Mouse (Mus musculus) forebrain, embryonic 13.5 days (tissue): ENCODE results near the gene Arhgef7. TPM values are rescaled to one million over a fixed set of nuclear protein-coding genes. Genes with fewer than 3 reads are reported as not detected.

Experiments used
- ATAC-seq: fragments of 200-750 bp; cut with Nextera tagmentation; 2 replicates; pipeline ENCODE4 v1.8.0; 2017
- H3K27ac ChIP-seq: fragments of 300-500 bp; sonication (generic); 2 replicates; pipeline ENCODE4 v1.5.1; 2015; ENCODE audit warnings: inconsistent platforms, mild to moderate bottlenecking, moderate library complexity
- H3K27me3 ChIP-seq: fragments of 300-500 bp; sonication (generic); 2 replicates; pipeline ENCODE4 v1.6.1; 2015; ENCODE audit warnings: mild to moderate bottlenecking, inconsistent platforms
- H3K36me3 ChIP-seq: fragments of 300-500 bp; sonication (generic); 2 replicates; pipeline ENCODE4 v1.6.1; 2015; ENCODE audit warnings: mild to moderate bottlenecking, inconsistent platforms; ENCODE audit not compliant: poor library complexity, severe bottlenecking
- H3K4me1 ChIP-seq: fragments of 300-500 bp; sonication (generic); 2 replicates; pipeline ENCODE4 v1.6.1; 2015; ENCODE audit warnings: inconsistent platforms
- H3K4me2 ChIP-seq: fragments of 300-500 bp; sonication (generic); 2 replicates; pipeline ENCODE4 v1.6.1; 2015; ENCODE audit warnings: inconsistent platforms, mild to moderate bottlenecking, moderate library complexity
- H3K4me3 ChIP-seq: fragments of 300-500 bp; sonication (generic); 2 replicates; pipeline ENCODE4 v1.5.1; 2015; ENCODE audit warnings: mild to moderate bottlenecking, inconsistent platforms
- H3K9ac ChIP-seq: fragments of 300-500 bp; sonication (generic); 2 replicates; pipeline ENCODE4 v1.6.1; 2015; ENCODE audit warnings: mild to moderate bottlenecking, inconsistent platforms
- H3K9me3 ChIP-seq: fragments of 300-500 bp; sonication (generic); replicated peaks from 2 replicates; pipeline ENCODE4 v1.6.1; 2016; ENCODE audit warnings: inconsistent platforms
- WGBS: fragments of 180-500 bp; shearing (Covaris S2); methylation state at CpG from one replicate; pipeline ENCODE4 v1.1.7; 2015; 5-methylcytosine and 5-hydroxymethylcytosine counted together
- polyA plus RNA-seq: library from polyadenylated mRNA; unstranded; fragments of >200 nt; fragmentation: Nextera tagmentation; extraction: Ambion mirVana; gene quantifications from 2 replicates; pipeline ENCODE4 v1.2.1, GENCODE M21; 2015

Arhgef7 gene
- polyA plus RNA-seq, 1 experiment from 2014 or later: 58.5 TPM

DNA sequence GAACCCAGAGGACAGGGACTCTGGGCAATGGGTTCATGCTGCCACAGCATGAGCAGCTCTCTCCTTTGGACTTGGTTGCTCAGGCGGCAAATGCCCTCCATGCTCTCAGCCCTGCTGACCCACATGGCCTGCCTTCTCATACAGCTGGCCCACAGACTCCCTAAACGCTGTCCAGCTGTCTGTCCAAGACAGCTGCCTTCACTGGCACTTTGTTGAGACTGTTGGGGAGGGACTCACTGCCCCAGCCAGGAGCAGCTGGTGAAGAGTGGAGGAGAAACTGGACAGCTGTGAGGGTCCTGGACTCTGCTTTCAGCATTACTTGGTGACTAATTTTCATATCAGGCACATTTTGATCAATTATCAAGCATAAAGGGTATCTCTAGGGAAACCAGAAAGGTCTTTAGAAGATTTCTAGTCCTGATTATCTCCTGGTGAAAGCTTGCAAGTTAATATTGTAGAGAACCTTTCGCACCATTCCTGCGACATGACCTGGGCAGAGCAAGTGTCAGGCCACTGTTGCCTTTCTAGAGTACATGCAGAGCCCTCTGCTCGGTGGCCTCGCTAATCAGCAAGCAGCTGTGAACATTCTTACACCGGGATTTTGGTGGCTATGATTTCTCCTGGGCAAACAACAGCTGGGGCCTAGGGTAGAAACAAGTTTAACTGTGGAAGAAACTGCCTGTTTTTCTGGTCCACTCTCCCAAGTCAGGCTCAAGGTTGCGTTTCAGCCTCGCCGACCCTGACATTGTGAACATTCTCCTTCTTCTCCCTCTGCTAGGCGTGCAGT, 25.8 kb downstream of the Arhgef7 start:
- Histone ChIP-seq H3K36me3 (no peaks in the 10 kb centered on the region), H3K4me2 (no peak overlapping the region), H3K4me1 (peaks cover 12% of the 10 kb centered on the region), H3K9ac (no peak overlapping the region), H3K9me3 (no peaks in the 10 kb centered on the region), H3K27ac (no peak overlapping the region), H3K27me3 (no peaks in the 10 kb centered on the region), H3K4me3 (no peak overlapping the region)
- 89% methylated on average over 11 of the region's 11 CpGs for WGBS
- no peak for ATAC-seq

DNA sequence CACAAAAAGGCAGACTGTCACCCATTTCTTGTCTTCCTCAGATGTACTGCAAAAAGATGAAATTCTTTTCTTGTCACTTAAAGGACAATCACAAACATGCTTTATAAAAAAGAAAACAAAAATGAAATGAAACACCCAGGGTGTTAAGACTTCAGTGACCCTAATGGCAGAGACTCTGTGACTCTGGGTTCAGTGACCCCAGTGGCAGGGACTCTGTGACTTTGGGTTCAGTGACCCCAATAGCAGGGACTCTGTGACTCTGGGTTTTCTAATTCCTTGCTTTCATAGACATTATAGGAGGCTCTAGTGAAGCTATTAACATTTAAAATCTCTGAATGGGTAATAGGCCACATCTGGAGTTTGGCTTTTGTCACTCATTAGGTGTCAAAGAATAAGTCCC, 27.2 kb downstream of the Arhgef7 start:
- Histone ChIP-seq H3K9me3 (no peaks in the 10 kb centered on the region), H3K36me3 (no peaks in the 10 kb centered on the region), H3K9ac (no peak overlapping the region), H3K4me3 (no peak overlapping the region), H3K4me2 (no peak overlapping the region), H3K27ac (no peak overlapping the region), H3K27me3 (no peaks in the 10 kb centered on the region), H3K4me1 (peaks cover 24% of the 10 kb centered on the region)
- no peak for ATAC-seq

DNA sequence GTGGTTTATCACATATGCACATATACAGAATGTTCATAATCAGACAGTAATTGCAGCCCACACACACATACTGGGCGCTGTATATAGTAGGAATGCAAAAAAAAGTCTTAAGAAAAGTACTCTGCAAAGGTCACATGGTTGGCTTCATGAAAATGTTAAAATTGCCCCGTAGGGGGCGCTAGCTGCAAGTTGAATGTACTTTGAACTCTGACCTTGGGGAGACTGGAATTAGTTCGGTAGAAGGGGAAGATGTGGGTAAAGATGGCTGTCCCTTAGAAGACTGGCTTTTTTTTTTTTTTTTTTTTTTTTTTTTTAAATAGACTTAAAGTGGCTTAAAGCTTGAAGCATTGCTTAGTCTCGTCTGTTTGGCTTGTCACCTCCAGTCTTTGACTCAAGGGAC, 28.4 kb downstream of the Arhgef7 start:
- 23% methylated on average over 5 of the region's 5 CpGs for WGBS
- ATAC-seq: no peak
- Histone ChIP-seq H3K4me1 (peaks cover 25% of the 10 kb centered on the region), H3K4me3 (no peak overlapping the region), H3K9ac (no peak overlapping the region), H3K4me2 (no peak overlapping the region), H3K27ac (no peak overlapping the region), H3K27me3 (no peaks in the 10 kb centered on the region), H3K9me3 (no peaks in the 10 kb centered on the region), H3K36me3 (no peaks in the 10 kb centered on the region)

DNA sequence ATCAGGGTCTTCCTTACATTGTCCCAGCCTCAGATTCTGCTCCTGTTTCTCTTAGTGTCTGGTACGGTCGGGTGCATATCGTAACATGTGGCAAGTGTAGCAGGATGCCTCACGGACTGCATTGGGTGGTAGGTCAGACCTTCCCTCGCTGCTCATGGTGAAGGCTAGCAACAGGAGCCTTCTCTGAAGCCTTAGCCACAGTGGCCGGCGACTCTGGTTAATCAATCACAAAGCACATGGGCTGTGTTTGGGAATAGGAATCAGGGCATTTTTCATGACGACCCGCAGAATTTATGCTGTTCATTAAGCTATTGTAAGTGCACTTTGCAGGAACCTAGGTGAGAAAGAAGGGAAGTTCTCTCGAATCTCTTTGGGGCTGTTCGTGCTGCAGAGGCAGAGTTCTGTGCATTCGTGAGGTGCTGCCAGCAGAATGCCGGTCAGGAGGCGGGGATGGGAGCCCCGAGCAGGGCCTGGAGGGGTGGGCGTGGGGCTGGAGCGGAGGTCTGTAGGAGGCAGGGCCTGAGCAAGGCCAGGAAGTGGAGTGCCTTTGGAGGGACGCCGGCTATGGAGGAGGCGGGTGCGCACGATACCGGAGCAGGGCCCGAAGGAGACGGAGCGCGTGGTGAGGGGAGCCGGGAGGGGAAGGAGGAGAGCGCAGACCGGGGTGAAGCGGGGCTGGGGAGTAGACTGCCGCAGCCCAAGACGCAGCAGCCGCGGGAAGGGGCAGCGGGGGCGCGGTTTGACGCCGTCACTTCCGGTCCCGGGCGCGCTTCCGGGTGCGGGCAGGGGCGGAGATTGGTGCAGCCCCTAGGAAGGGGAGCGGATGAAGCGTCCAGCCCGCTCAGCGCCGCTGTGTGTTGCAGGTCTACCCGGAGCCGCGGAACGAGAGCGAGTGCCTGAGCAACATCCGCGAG, 30.3 kb downstream of the Arhgef7 start:
- 2% methylated on average over 56 of the region's 59 CpGs for WGBS
- H3K4me3 ChIP-seq: peak overlapping the region; percentile 88
- peak overlapping the region; percentile 87 for H3K9ac ChIP-seq
- ATAC-seq: peak; percentile 95
- H3K27me3 ChIP-seq: no peaks in the 10 kb centered on the region
- H3K36me3 ChIP-seq: no peaks in the 10 kb centered on the region
- H3K4me2 ChIP-seq: peak overlapping the region; percentile 99
- peak overlapping the region; percentile 74 for H3K27ac ChIP-seq
- peaks cover 25% of the 10 kb centered on the region for H3K4me1 ChIP-seq
- no peaks in the 10 kb centered on the region for H3K9me3 ChIP-seq

DNA sequence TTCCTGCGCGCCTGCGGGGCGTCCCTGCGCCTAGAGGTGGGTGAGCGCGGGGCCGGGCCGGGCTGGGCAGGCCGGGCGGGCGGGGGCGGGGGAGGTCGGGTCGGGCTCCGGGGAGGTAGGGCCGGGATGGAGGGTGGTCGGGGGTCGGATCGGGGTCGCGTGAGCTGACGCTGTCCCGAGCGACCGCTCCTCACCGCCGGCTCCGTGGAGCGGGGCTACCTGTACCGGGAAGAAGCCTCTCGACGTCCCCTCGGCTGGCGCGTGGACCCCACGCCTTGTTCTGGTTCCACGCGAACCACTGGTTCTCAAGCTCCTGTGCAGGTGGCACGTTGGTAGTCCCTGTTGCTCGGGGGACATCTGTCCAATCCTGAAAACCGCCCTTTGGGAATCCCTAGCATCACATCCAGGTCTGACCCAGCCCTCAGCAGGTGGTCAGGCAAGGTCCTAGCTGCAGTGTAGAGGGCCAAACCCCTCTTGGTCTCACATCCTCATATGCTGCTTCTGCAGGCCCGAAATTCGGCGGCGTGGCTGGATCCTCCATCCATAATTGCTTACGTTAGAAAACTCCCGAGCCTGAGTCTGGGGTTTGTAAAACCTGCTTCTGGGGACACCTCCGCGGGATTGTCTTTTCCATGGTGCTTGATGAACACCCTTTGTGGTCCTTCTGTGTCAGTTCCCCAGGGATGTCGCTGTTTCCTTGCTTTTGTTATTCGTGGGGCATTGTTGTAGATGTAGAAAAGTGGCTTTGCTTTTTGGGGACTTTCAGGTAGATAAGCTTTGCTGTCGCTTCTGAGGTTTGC, 31.2 kb downstream of the Arhgef7 start:
- H3K27ac ChIP-seq: peak overlapping the region; percentile 74; the same call in 1 of the 2 replicates
- 2% methylated on average over 41 of the region's 53 CpGs for WGBS
- no peaks in the 10 kb centered on the region for H3K27me3 ChIP-seq
- peak overlapping the region; percentile 88 for H3K4me3 ChIP-seq
- peak overlapping the region; percentile 87 for H3K9ac ChIP-seq
- H3K4me1 ChIP-seq: peaks cover 25% of the 10 kb centered on the region
- no peaks in the 10 kb centered on the region for H3K36me3 ChIP-seq
- no peaks in the 10 kb centered on the region for H3K9me3 ChIP-seq
- H3K4me2 ChIP-seq: peak overlapping the region; percentile 99
- no peak; the same call in none of the 2 replicates for ATAC-seq

DNA sequence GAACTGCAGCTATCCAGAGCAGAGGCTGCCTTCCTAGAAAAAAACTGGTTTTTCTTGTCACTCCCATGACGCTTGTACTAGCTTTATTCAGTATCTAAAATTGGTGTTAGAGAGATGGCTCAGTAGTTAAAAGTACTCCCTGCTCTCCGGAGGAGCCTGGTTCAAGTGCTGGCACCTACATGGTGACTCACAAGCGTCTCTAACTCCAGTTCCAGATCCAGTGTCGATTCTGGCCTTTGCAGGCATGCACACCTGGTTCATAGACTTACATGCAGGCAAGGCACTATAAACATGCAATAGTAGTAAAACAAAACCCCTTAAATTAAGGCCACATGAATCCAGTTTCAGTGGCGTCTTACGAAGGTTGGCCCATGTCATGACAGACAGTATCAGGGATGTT, 34.0 kb downstream of the Arhgef7 start:
- Histone ChIP-seq H3K36me3 (no peaks in the 10 kb centered on the region), H3K27me3 (no peaks in the 10 kb centered on the region), H3K27ac (no peak overlapping the region), H3K4me3 (no peak overlapping the region), H3K9me3 (no peaks in the 10 kb centered on the region), H3K4me2 (no peak overlapping the region), H3K9ac (no peak overlapping the region), H3K4me1 (peaks cover 25% of the 10 kb centered on the region)
- no peak for ATAC-seq
- WGBS: 95% methylated on average over 6 of the region's 6 CpGs

DNA sequence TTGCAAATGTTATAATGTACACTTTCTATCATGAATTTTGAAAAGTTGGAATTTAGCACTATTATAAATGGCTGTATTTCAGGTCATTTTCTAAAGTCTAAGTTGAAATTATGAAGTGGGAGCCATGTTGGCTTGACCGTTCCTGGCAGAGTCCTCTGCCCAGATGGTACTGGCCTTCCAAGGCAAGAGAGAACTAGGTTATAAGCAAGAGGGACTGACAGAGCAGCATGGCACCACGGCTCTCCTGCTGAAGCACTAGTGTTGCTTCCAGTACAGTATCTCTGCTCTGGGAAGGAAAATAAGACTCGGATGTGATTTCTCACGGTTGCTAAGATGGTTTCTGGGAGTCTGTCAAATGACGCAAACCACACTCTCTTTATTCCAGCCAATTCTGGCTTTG, 34.5 kb downstream of the Arhgef7 start:
- WGBS: 90% methylated on average over 5 of the region's 5 CpGs
- Histone ChIP-seq H3K27ac (no peak overlapping the region), H3K9ac (no peak overlapping the region), H3K36me3 (no peaks in the 10 kb centered on the region), H3K4me3 (no peak overlapping the region), H3K4me1 (peaks cover 22% of the 10 kb centered on the region), H3K9me3 (no peaks in the 10 kb centered on the region), H3K27me3 (no peaks in the 10 kb centered on the region), H3K4me2 (no peak overlapping the region)
- ATAC-seq: no peak

DNA sequence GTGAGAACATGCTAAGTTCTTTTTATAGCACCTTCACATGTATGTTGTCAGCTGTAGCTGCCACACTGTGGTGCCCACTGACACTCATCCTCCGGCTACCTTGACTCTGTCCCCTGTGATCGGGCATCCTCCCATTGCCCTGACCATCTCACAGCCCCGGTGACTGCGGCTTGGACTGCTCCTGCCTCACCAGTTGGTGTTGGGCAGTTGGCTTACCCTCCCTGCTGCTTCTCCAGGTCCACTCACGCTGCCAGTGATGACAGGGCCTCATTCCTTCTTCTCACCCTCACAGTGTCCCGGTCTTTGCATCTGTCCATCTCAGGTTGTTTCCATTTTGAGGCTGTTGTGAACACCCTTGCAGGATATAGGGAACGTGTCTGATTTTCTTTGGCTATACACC, 35.3 kb downstream of the Arhgef7 start:
- 92% methylated on average over 7 of the region's 7 CpGs for WGBS
- ATAC-seq: no peak
- H3K36me3 ChIP-seq: no peaks in the 10 kb centered on the region
- no peak overlapping the region for H3K9ac ChIP-seq
- no peaks in the 10 kb centered on the region for H3K9me3 ChIP-seq
- H3K4me2 ChIP-seq: no peak overlapping the region
- H3K4me3 ChIP-seq: no peak overlapping the region
- H3K27ac ChIP-seq: no peak overlapping the region
- peaks cover 14% of the 10 kb centered on the region for H3K4me1 ChIP-seq
- no peaks in the 10 kb centered on the region for H3K27me3 ChIP-seq

DNA sequence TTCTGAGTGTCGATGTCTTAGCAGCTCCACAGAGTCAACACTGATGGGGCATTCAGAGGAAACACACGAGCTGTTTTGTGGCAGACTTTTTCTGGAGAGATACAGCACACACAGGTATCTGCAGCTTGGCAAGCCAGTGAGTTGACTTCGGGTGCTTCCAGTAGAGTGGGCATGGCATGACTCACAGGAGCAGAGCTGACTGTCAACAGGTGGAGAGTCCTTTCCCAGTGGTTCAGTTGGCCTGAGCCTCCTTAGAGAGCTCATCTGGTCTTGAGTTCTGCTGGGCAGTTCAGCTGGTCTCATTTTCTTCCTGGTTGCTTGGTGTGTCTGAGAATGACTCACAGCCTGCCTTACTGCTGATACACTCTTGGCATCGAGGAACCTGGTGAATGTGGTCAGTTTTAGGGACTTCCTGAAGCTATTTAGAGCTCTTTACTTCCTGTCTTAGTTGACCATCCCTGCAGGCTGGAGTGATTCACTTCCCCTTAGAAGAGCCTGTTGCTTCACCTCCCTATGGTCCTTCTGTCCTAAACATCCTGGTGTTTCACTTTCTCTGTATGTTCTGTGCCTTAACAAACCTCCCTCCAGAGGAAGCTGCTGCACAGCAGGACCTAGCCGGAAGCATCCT, 39.8 kb downstream of the Arhgef7 start:
- Histone ChIP-seq H3K4me1 (peaks cover 11% of the 10 kb centered on the region; the same call in 1 of the 2 replicates), H3K27ac (no peak overlapping the region), H3K4me2 (no peak overlapping the region), H3K27me3 (no peaks in the 10 kb centered on the region), H3K4me3 (no peak overlapping the region), H3K9me3 (no peaks in the 10 kb centered on the region), H3K9ac (no peak overlapping the region), H3K36me3 (no peaks in the 10 kb centered on the region)
- 94% methylated on average over 5 of the region's 5 CpGs for WGBS
- ATAC-seq: no peak

DNA sequence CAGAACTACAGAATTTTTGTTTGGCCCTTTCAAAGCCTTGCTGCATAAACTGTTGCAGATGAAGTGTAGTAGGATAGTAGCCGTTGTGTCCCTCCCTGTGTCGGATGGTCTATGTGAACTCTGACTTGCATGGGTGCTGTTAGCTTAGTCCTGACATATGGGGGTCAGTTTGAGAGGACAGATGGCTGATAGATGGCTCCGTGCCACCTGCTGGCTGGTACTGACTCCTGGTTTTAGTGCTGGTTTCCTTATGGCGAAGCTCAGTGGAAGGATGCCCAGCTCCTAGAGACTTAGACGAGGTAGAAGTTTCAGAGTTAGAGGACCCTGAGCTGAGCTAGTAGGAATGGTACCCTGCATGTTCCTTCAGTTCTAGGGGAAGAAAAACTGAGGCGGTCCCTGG, 42.5 kb downstream of the Arhgef7 start:
- no peaks in the 10 kb centered on the region for H3K36me3 ChIP-seq
- H3K4me2 ChIP-seq: no peak overlapping the region
- no peaks in the 10 kb centered on the region for H3K27me3 ChIP-seq
- no peak overlapping the region for H3K27ac ChIP-seq
- no peak overlapping the region for H3K4me3 ChIP-seq
- H3K4me1 ChIP-seq: peaks cover 23% of the 10 kb centered on the region
- 88% methylated on average over 6 of the region's 6 CpGs for WGBS
- no peak for ATAC-seq
- H3K9me3 ChIP-seq: no peaks in the 10 kb centered on the region
- H3K9ac ChIP-seq: no peak overlapping the region

DNA sequence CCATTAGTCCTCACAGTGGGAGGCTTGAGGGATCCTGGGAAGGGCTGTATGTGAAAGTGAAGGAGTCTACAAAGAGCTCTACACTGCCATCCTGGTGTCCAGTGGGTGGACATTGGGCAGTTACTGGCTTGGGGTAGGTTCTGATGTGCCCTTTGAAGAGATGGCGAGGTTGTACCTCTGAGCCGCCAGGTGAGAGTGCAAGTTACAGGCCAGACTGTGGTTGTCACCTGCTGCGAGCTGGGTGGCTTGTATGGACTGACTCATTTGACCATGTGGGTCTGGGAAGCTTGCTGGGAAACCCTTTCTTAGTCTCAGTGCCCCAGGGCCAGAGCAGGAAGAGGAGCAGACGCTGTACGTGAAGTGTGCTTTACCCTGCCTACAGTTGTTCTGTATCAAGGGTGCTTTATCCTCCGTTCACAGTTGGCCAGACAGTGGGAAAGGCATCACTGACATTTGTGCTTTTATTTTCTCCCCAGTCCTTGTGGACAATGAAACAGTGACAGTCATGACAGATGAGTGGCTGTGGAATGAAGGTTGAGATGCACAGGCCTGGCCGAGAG, 43.1 kb downstream of the Arhgef7 start:
- Histone ChIP-seq H3K9ac (no peak overlapping the region), H3K36me3 (no peaks in the 10 kb centered on the region), H3K4me3 (no peak overlapping the region), H3K9me3 (no peaks in the 10 kb centered on the region), H3K27ac (no peak overlapping the region), H3K27me3 (no peaks in the 10 kb centered on the region), H3K4me1 (peaks cover 29% of the 10 kb centered on the region), H3K4me2 (no peak overlapping the region)
- 79% methylated on average over 7 of the region's 7 CpGs for WGBS
- no peak for ATAC-seq
